Mouse (Mus musculus) embryonic fibroblast, embryonic 13.5 days (primary cell): ENCODE data around the gene 5730522E02Rik. TPM values are rescaled to one million over a fixed set of nuclear protein-coding genes. Genes with fewer than 3 reads are reported as not detected.

Experiments
- H3K27ac ChIP-seq: 2 replicates; pipeline ENCODE4 v1.5.1; 2012; ENCODE audit warnings: low read length, control low read depth, inconsistent platforms; ENCODE audit not compliant: insufficient read depth
- H3K4me1 ChIP-seq: 2 replicates; pipeline ENCODE4 v1.6.1; 2011; ENCODE audit warnings: low read length; ENCODE audit not compliant: control insufficient read depth, insufficient read depth
- H3K4me3 ChIP-seq: 2 replicates; pipeline ENCODE4 v1.5.1; 2011; ENCODE audit warnings: mild to moderate bottlenecking, control low read depth, low read length; ENCODE audit not compliant: insufficient read depth
- CTCF ChIP-seq: IDR thresholded peaks from 2 replicates; pipeline ENCODE4 v1.5.1; 2011; ENCODE audit warnings: mild to moderate bottlenecking, control low read depth, low read length, moderate library complexity, borderline replicate concordance; ENCODE audit not compliant: insufficient read depth
- POLR2A ChIP-seq: IDR thresholded peaks from 2 replicates; pipeline ENCODE4 v1.6.1; 2011; ENCODE audit warnings: low read depth, mild to moderate bottlenecking, control low read depth, low read length, moderate library complexity
- polyA plus RNA-seq: library from polyadenylated mRNA; stranded (reverse); fragments of >200 nt; gene quantifications from 2 replicates; pipeline ENCODE4 v1.2.4, GENCODE M21; 2011; ENCODE audit warnings: low read depth; ENCODE audit not compliant: missing spikeins, insufficient read length

5730522E02Rik gene
- polyA plus RNA-seq, 1 experiment: not detected

DNA sequence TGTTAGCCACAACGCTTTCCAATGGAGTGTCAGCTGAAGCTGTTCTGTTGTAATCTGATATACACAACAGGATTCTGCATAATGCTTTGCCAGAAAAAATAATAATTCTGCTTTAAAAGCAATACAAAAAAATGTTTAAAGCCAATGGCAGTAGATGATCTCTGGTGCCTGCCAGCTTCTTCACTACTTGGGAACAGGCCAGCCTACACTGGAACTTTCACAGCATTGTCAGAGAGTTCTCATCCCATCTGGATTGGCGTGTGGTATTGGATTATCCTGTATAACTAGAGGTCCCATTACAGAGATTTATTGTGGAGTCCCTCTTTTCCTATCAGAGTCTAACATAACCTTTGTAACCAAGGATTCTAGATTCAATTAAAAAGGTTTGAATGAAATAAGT is 639.2 kb downstream of the 5730522E02Rik start:
- H3K4me3 ChIP-seq: no peak overlapping the region
- TF ChIP-seq CTCF: no peak
- TF ChIP-seq POLR2A: no peak
- no peaks in the 10 kb centered on the region for H3K4me1 ChIP-seq
- no peak overlapping the region for H3K27ac ChIP-seq

Other genes starting within 250 kb of the 5730522E02Rik start
- 10.1 and 10.5 TPM in 2 replicates for gene Fancl, start 175.4 kb upstream of the 5730522E02Rik start, polyA plus RNA-seq